Mouse (Mus musculus) MEL (cell line): ENCODE data around the gene Dot1l. TPM values are rescaled to one million over a fixed set of nuclear protein-coding genes. Genes with fewer than 3 reads are reported as not detected.

Experiments
- DNase-seq: peaks from one replicate; pipeline ENCODE4 v3.0.0; 2011; ENCODE audit warnings: low read depth, low spot score
- H3K27ac ChIP-seq: 2 replicates; pipeline ENCODE4 v1.5.1; 2012; ENCODE audit warnings: low read depth, mild to moderate bottlenecking, control low read depth, low read length, moderate library complexity; ENCODE audit not compliant: control insufficient read depth
- H3K27me3 ChIP-seq, 2 experiments: fragments of 150-350 bp in 1 of 2; sonication (generic) in 1 of 2; 2 replicates each; pipeline ENCODE4 v1.6.1; 2012; ENCODE audit warnings: low read length in 2 of 2, mild to moderate bottlenecking in 2 of 2, improper control_type of control experiment in 1 of 2, moderate library complexity in 1 of 2; ENCODE audit not compliant: insufficient read depth in 2 of 2, control insufficient read depth in 1 of 2
- H3K36me3 ChIP-seq, 2 experiments: 2 replicates each; pipeline ENCODE4 v1.6.1; 2012 to 2014; ENCODE audit warnings: low read length in 2 of 2, improper control_type of control experiment in 1 of 2, inconsistent platforms in 1 of 2, mild to moderate bottlenecking in 1 of 2; ENCODE audit not compliant: insufficient read depth in 2 of 2, control insufficient read depth in 1 of 2
- H3K4me1 ChIP-seq, 2 experiments: fragments of 150-350 bp in 1 of 2; sonication (generic) in 1 of 2; 2 replicates each; pipeline ENCODE4 v1.6.1; 2012; ENCODE audit warnings: low read length in 2 of 2, improper control_type of control experiment in 1 of 2, mild to moderate bottlenecking in 1 of 2; ENCODE audit not compliant: insufficient read depth in 2 of 2, control insufficient read depth in 1 of 2
- H3K4me3 ChIP-seq, 2 experiments: fragments of 150-350 bp in 1 of 2; sonication (generic) in 1 of 2; 2 replicates each; pipeline ENCODE4 v1.5.1; 2012; ENCODE audit warnings: low read depth in 2 of 2, low read length in 2 of 2, mild to moderate bottlenecking in 2 of 2, moderate library complexity in 2 of 2, control low read depth in 1 of 2, improper control_type of control experiment in 1 of 2; ENCODE audit not compliant: control insufficient read depth in 1 of 2, insufficient read depth in 1 of 2
- H3K79me2 ChIP-seq: 2 replicates; pipeline ENCODE4 v1.6.1; 2012; ENCODE audit warnings: mild to moderate bottlenecking, low read length, moderate library complexity; ENCODE audit not compliant: control insufficient read depth, poor library complexity, insufficient read depth
- H3K9ac ChIP-seq: 2 replicates; pipeline ENCODE4 v1.6.1; 2012; ENCODE audit warnings: low read depth, mild to moderate bottlenecking, control low read depth, low read length, moderate library complexity; ENCODE audit not compliant: control insufficient read depth, poor library complexity, severe bottlenecking
- H3K9me3 ChIP-seq: fragments of 150-350 bp; sonication (generic); replicated peaks from 2 replicates; pipeline ENCODE4 v1.6.1; 2012; ENCODE audit warnings: mild to moderate bottlenecking, low read length, improper control_type of control experiment, moderate library complexity; ENCODE audit not compliant: insufficient read depth
- BHLHE40 ChIP-seq: IDR thresholded peaks from 2 replicates; pipeline ENCODE4 v1.6.1; 2012; ENCODE audit warnings: low read depth, mild to moderate bottlenecking, inconsistent platforms, low read length, improper control_type of control experiment, borderline replicate concordance
- KAT2A ChIP-seq: conservative IDR thresholded peaks from 2 replicates; pipeline ENCODE4 v1.6.1; 2012; ENCODE audit warnings: low read depth, low read length, improper control_type of control experiment, inconsistent platforms
- MAFK ChIP-seq: IDR thresholded peaks from 2 replicates; pipeline ENCODE4 v1.6.1; 2011; ENCODE audit warnings: low read depth, mild to moderate bottlenecking, low read length, improper control_type of control experiment, borderline replicate concordance
- MAX ChIP-seq: IDR thresholded peaks from 2 replicates; pipeline ENCODE4 v1.6.1; 2011; ENCODE audit warnings: low read length, improper control_type of control experiment
- MXI1 ChIP-seq: IDR thresholded peaks from 2 replicates; pipeline ENCODE4 v1.6.1; 2011; ENCODE audit warnings: mild to moderate bottlenecking, low read depth, low read length, improper control_type of control experiment
- MYC ChIP-seq: IDR thresholded peaks from 2 replicates; pipeline ENCODE4 v1.6.1; 2011; ENCODE audit warnings: low read depth, mild to moderate bottlenecking, low read length, improper control_type of control experiment, moderate library complexity
- POLR2A ChIP-seq, 2 experiments: IDR thresholded peaks; 2 replicates each; pipeline ENCODE4 v1.6.1; 2011 to 2012; ENCODE audit warnings: low read length in 2 of 2, mild to moderate bottlenecking in 2 of 2, control low read depth in 1 of 2, improper control_type of control experiment in 1 of 2, low read depth in 1 of 2, moderate library complexity in 1 of 2; ENCODE audit not compliant: control insufficient read depth in 1 of 2, insufficient read depth in 1 of 2, poor library complexity in 1 of 2
- TAL1 ChIP-seq: IDR thresholded peaks from 2 replicates; pipeline ENCODE4 v1.6.1; 2012; ENCODE audit warnings: mild to moderate bottlenecking, inconsistent platforms, low read length, moderate library complexity, mixed read lengths
- TCF12 ChIP-seq: IDR thresholded peaks from 2 replicates; pipeline ENCODE4 v1.6.1; 2014; ENCODE audit warnings: low read depth, mild to moderate bottlenecking, inconsistent platforms, low read length, improper control_type of control experiment, moderate library complexity
- USF1 ChIP-seq: IDR thresholded peaks from 2 replicates; pipeline ENCODE4 v1.6.1; 2014; ENCODE audit warnings: low read depth, mild to moderate bottlenecking, inconsistent platforms, low read length, improper control_type of control experiment, moderate library complexity
- ZNF384 ChIP-seq: IDR thresholded peaks from 2 replicates; pipeline ENCODE4 v1.6.1; 2012; ENCODE audit warnings: low read depth, mild to moderate bottlenecking, inconsistent platforms, low read length, improper control_type of control experiment
- polyA plus RNA-seq, 2 experiments: library from polyadenylated mRNA; stranded (reverse) in 1 of 2; unstranded in 1 of 2; fragments of >175 nt in 1 of 2; fragments of >200 nt in 1 of 2; gene quantifications; 2 replicates each; pipeline versions ENCODE4 v1.2.1 to v1.2.4; 2012; ENCODE audit warnings: low replicate concordance in 2 of 2, low read depth in 1 of 2; ENCODE audit not compliant: insufficient read length in 2 of 2, insufficient read depth in 1 of 2, missing spikeins in 1 of 2
- total RNA-seq: library from RNA; depleted of rRNA; stranded (reverse); fragments of 300-350 nt; gene quantifications from 2 replicates; pipeline ENCODE4 v1.2.3, GENCODE M21; 2012

Gene Dot1l
- total and polyA plus RNA-seq, 3 experiments = 15.0 to 70.6 TPM; not detected in 1

GRCm38 (mm10) chr10:80755291-80756015 lies 447 bp downstream of the Dot1l start:
- Histone ChIP-seq H3K27ac (peak overlapping the region; percentile 65), H3K9me3 (no peaks in the 10 kb centered on the region), H3K4me1 (peaks cover 8 to 46% of the 10 kb centered on the region in 2 experiments), H3K27me3 (no peaks in the 10 kb centered on the region), H3K79me2 (peaks cover 54% of the 10 kb centered on the region), H3K4me3 (peak overlapping the region; percentile 91 to 98), H3K36me3 (peaks cover 0 to 16% of the 10 kb centered on the region in 2 experiments; a peak in 2 of 4 replicates), H3K9ac (peak overlapping the region; percentile 99)
- TF ChIP-seq TAL1 (no peak), MAX (peak; percentile 28; the same call in 1 of the 2 replicates), USF1 (peak; percentile 27; the same call in 1 of the 2 replicates), BHLHE40 (peak; percentile 80), TCF12 (no peak), POLR2A (IDR thresholded peaks at IDR 0.05; ENCODE audit: control insufficient read depth in 1 of 2, insufficient read depth in 1 of 2, low read depth in 1 of 2, low read length in 2 of 2, poor library complexity in 1 of 2) (peak in 1 of 2 experiments; percentile 90; a peak in 1 of 4 replicates)
- DNase-seq = no peak

- peaks cover 8 to 46% of the 10 kb centered on the region in 2 experiments for H3K4me1 ChIP-seq
- H3K27ac ChIP-seq = no peak overlapping the region
- DNase-seq = peak; percentile 39
- peak overlapping the region; percentile 99 for H3K9ac ChIP-seq
- H3K27me3 ChIP-seq = no peaks in the 10 kb centered on the region
- TF ChIP-seq KAT2A = no peak
- H3K4me3 ChIP-seq = peak overlapping the region; percentile 91 to 98
- H3K9me3 ChIP-seq = no peaks in the 10 kb centered on the region
- peaks cover 0 to 16% of the 10 kb centered on the region in 2 experiments; a peak in 2 of 4 replicates for H3K36me3 ChIP-seq
- H3K79me2 ChIP-seq = peaks cover 61% of the 10 kb centered on the region
Measured at GRCm38 (mm10) chr10:80756099-80756498, 1.1 kb downstream of the Dot1l start.

GRCm38 (mm10) chr10:80756509-80756908 lies 1.5 kb downstream of the Dot1l start:
- Histone ChIP-seq H3K36me3 (peaks cover 0 to 16% of the 10 kb centered on the region in 2 experiments; a peak in 2 of 4 replicates), H3K9ac (peak overlapping the region; percentile 99), H3K79me2 (peaks cover 65% of the 10 kb centered on the region), H3K27me3 (no peaks in the 10 kb centered on the region), H3K27ac (no peak overlapping the region), H3K4me1 (peaks cover 8 to 42% of the 10 kb centered on the region in 2 experiments), H3K9me3 (no peaks in the 10 kb centered on the region), H3K4me3 (peak overlapping the region; percentile 91 to 98)
- no peak for TF ChIP-seq MAFK
- TF ChIP-seq KAT2A = no peak
- TF ChIP-seq TAL1 = no peak
- no peak for TF ChIP-seq POLR2A (IDR thresholded peaks at IDR 0.05; ENCODE audit: control insufficient read depth in 1 of 2, insufficient read depth in 1 of 2, low read depth in 1 of 2, low read length in 2 of 2, poor library complexity in 1 of 2)
- no peak for TF ChIP-seq MXI1
- TF ChIP-seq ZNF384 = no peak
- no peak for TF ChIP-seq MYC
- DNase-seq = no peak
